Mouse (Mus musculus) layer of hippocampus, adult 11-12 months (tissue): Measurements from ENCODE around the gene Dusp3.

Experiments
- DNase-seq: peaks from one replicate; pipeline ENCODE4 v3.0.0; 2022; ENCODE audit warnings: low spot score

Dusp3 gene

DNA sequence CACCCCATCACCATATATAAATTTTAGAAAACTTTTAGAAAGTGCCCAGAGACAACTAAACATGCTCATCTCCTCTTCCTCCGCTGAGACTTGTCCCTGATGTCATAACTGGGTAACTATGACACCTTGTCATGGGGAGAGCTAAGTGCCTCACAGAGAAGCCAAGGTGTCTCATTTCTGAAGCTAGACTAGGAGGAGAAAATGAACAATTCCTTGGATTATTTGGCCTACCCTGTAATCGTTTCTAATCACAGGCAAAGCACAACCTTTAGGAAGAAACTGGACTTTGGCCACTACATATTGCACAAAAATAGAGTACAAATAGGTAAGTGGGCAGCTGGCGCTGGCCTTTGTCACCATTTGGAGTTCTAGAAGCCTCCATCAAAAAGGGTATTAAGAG is at the start of gene Dusp3:
Gene Dusp3, minus strand, starts transcription at position 101 of the 400 bp plus-strand sequence.
- no peak for DNase-seq

GRCm38 (mm10) chr11:102036336-102036735 is 49.5 kb upstream of the Dusp3 start:
- DNase-seq: no peak

DNA sequence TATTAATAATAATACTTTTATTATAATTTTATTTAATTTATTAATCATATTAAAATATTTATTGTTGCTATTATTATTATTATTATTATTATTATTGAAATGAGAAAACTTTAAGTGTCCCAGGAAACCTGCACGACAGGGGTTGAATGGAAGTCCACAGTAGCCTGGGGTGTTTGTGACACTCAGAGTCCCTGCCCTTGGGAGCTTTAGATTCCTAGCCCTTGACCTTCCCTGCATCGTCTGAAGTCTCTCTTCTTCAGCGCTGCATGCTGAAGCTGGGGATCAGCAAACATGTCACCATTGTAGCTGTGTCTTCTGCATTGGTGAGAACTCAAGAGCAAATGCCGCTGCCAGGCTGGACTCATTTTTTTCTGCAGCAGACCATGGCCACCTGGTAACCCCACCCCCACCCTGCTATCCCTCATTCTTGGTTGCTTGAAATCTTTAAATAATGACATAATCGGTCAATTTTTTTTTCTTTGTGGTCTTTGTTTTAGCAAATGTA is 48.7 kb upstream of the Dusp3 start:
- DNase-seq: no peak

DNA sequence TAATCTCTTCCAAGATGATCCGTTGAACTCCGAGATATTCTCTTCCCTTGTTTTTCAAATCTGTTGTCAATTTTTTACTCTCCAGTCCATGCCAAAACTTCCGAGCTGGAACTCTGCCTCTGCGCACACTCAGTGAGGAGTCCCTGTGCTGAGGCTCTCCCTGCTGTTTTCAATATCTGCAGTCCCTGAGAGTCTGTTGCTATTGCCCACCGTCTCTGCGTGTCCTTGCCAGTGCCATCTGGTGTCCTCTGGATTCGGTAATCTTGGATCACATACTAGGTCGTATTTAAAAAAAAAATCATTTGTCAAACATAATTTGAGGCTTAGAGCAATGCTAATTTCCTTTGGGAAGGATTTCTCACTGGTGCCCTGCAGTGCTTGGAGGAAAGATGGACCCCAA is 48.1 kb upstream of the Dusp3 start:
- DNase-seq: peak; percentile 58

- DNase-seq: no peak
Observed at GRCm38 (mm10) chr11:102033055-102033591, 46.3 kb upstream of the Dusp3 start.

DNA sequence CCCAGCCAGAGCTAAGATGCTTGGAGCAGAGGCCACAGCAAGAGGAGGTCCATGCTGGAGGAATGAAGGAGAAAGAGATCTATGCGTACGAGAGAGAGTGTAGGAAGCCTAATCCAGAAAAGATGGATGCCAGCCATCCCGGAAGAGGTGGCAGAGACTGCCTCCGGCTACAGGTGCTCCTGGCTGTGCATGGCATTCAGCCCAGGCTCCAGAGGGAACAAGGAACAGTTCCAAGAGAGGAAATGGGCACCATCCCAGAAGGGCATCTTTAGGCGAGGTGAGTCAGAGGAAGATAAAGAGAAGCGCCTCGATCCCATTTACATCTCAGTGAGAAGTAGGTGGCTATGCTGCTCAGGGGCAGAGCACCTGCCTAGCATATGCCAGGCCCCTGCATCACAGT is 44.3 kb upstream of the Dusp3 start:
- peak; percentile 45 for DNase-seq

GRCm38 (mm10) chr11:102029966-102030365 is 43.2 kb upstream of the Dusp3 start:
- no peak for DNase-seq

- DNase-seq: no peak
Observed at GRCm38 (mm10) chr11:102029304-102029703, 42.5 kb upstream of the Dusp3 start.

GRCm38 (mm10) chr11:102028087-102028816 is 41.4 kb upstream of the Dusp3 start, which contains the start of gene Mpp3:
Gene Mpp3 (minus strand): TSS chr11:102028461.
- DNase-seq: no peak

- no peak for DNase-seq
Observed at GRCm38 (mm10) chr11:102027361-102028017, 40.7 kb upstream of the Dusp3 start.

DNA sequence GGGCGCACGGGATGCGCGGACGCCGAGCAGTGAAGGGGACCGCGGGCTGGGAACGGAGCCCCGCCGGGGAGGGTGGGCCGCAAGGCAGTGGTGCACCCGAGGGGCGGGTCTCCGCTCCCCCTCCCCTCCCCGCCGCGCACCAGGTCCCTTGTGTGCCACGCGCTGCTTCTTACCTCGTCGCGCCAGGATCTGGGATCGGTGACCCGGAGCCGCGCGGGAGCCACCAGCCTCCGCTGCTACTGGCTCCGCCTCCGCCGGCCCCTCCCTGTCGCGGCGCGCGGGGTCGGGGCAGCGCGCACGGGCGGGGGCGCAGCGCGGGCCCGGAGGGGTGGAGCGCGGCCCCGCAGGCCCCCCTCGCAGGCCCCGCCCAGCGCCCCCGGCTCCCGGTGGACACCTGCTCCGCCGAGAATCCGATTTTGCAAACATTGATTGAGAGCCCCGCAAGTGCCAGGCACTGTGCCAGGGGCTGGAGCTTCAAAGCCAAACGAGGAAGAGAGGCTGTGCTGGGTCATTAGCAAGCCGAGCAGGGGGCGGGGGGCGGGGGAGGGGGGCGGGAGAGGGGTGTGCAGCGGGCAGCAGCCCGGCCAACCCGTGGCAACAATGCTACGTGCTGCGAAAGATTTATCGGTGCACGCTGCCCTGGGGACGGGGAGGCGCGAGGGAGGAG is 40.0 kb upstream of the Dusp3 start:
- peak; percentile 50 for DNase-seq

GRCm38 (mm10) chr11:102025991-102026660 is 39.3 kb upstream of the Dusp3 start:
- DNase-seq: no peak

DNA sequence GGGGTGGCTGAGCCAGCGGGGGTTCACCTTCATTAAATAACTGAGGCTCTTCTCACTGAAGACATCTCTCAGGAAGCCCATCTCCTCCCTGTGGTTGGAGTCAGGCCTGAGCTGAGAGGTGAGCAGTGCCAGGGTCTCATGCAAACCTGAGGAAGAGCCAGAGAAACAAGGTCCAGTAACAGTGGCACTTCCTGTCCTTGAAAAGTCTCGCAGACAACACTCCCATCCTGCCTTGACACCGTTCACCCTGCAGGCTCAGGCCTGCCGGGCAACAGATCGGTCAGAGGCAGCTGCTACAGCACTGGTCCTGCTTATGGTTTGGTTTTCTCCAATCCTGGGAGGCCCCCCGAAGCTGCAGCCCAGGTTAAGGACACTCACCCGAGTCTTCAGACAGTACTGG is 38.5 kb upstream of the Dusp3 start:
- no peak for DNase-seq

DNA sequence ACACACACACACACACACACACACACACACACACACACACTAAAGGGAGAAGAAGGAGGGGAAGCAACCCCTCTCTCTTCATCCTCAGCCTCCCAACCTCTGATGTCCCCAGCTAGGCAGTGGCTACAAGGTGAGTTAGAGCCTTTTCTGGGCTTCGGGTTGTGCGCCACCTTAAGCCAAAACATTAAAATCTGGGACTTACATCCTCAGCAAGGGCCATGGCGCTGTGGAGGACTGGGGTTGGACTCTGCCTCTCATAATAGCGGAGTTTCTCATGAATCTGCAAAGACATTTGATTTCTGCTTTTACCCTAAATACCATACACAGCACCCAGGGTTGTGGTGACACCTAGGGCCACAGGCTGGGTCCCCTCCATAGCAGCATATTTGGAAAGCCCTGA is 38.1 kb upstream of the Dusp3 start:
- no peak for DNase-seq

GRCm38 (mm10) chr11:102024084-102024758 is 37.4 kb upstream of the Dusp3 start:
- DNase-seq: no peak

GRCm38 (mm10) chr11:102023406-102023805 is 36.6 kb upstream of the Dusp3 start:
- no peak for DNase-seq

- no peak for DNase-seq
Observed at GRCm38 (mm10) chr11:102021196-102021595, 34.4 kb upstream of the Dusp3 start.

GRCm38 (mm10) chr11:102019736-102020135 is 32.9 kb upstream of the Dusp3 start:
- DNase-seq: no peak

GRCm38 (mm10) chr11:102016136-102016535 is 29.3 kb upstream of the Dusp3 start:
- DNase-seq: no peak

GRCm38 (mm10) chr11:102015472-102015871 is 28.7 kb upstream of the Dusp3 start:
- no peak for DNase-seq

DNA sequence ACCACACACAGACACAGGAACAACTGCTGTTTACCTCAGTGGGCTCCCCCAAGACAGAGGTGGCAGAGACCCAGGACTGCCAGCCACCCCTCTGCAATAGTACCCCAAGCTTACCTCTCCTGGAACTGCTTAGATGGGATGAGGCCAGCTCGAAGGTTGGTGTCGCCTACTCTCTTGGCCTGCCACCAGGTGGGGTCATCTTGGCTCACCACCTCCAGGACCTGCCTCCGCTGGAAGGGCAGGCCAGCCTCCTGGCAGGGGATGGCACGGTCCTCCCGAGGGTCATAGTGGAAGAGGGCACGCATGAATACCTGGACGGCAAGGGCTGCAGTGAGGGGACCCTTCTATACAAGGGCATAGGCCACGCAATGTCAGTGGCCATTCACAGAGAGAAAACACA is 26.4 kb upstream of the Dusp3 start:
- no peak for DNase-seq
